Mouse (Mus musculus): Measurements from ENCODE around the gene Cdc37. TPM values are rescaled to one million over a fixed set of nuclear protein-coding genes. Genes with fewer than 3 reads are reported as not detected.

The Cdc37 gene
- polyA plus RNA-seq, 2 experiments from 2014 or later = 100 to 115 TPM

DNA sequence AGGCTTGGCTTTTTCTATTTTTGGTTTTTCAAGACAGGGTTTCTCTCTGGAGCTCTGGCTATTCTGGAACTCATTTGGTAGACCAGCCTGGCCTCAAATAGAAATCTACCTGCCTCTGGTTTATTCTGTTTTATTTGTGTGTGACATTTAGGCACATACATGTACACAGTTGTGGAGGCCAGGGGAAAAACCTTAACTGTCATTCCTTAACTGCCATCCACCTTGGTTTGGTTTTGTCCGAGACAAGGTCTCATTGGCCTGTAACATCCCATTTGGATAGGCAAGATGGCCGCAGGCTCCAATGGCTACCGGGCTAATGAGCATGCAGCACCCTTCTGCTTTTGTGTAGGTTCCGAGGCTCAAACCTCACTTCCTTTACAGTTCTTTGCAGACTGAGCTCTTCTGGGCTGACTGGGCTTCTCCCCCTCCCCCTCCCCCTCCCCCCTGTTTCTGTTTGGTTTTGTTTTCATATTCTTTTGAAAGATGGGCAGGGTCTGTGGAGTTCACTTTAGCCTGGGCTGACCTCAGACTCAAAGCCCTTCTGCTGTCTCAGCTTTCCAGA is 14.4 kb downstream of the Cdc37 start:
- peak; percentile 8 for ATAC-seq

DNA sequence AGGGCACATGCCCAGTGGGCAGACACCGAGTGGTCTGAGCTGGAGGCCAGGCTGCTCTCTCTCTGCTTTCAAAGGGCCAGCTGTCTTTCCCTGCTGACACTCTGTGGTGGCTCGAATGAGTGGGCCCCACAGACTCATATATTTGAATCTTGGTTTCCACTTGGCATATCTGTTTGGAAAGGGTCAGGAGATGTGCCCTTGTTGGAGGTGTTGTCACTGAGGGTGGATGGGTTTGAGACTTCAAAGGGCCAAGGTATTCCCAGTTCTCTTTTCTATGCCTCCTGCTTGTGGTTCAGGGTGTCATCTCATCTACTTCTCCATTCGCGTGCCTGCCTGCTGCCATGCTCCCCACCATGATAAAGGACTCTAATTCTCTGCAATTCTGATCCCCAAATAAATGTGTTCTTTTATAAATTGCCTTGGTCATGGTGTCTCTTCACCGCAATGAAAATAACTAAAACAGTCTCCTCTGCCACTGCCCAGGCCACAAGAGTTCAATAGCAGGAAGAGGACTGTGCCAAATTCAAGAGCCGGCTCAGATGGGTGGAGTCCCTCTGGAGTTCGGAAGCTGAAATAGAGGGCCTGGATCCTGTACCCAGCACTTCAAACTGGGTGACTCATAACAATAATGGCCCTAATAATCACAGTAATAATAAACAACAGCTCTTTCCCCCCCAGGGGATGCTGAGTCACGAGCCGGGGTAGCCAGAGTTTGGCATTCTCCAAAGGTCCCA is 15.0 kb downstream of the Cdc37 start:
- ATAC-seq = no peak

DNA sequence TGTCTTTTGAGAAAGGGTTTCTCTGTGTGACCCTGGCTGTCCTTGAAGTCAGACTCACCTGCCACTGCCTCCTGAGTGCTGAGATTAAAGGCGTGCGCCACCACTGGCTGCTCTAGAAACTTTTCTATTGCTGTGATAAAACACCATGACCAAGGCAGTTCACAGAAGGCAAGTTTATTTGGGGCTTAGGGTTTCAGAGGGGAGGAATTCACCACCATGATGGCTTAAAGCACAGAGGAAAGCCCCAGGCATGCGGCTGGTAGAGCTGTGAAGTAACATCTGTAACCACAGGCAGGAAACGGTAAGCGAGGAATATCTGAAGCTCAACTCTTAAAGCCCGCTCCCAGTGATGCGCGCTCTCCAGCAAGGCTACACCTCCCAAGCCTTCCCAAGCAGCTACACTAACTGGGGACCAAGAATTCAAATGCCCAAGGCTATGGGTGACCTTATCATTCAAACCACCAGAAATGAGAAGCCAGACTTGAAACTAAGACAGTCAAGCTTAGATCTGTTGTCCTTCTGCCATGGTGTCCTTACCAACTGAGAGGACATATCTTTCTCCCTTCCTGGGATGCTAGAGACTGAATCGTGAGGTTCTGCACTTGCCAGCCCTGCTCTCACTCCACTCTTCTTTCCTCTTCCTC is 16.6 kb downstream of the Cdc37 start:
- ATAC-seq = peak; percentile 32

- ATAC-seq = no peak
Measured at GRCm38 (mm10) chr9:21132102-21132775, 17.5 kb downstream of the Cdc37 start.

DNA sequence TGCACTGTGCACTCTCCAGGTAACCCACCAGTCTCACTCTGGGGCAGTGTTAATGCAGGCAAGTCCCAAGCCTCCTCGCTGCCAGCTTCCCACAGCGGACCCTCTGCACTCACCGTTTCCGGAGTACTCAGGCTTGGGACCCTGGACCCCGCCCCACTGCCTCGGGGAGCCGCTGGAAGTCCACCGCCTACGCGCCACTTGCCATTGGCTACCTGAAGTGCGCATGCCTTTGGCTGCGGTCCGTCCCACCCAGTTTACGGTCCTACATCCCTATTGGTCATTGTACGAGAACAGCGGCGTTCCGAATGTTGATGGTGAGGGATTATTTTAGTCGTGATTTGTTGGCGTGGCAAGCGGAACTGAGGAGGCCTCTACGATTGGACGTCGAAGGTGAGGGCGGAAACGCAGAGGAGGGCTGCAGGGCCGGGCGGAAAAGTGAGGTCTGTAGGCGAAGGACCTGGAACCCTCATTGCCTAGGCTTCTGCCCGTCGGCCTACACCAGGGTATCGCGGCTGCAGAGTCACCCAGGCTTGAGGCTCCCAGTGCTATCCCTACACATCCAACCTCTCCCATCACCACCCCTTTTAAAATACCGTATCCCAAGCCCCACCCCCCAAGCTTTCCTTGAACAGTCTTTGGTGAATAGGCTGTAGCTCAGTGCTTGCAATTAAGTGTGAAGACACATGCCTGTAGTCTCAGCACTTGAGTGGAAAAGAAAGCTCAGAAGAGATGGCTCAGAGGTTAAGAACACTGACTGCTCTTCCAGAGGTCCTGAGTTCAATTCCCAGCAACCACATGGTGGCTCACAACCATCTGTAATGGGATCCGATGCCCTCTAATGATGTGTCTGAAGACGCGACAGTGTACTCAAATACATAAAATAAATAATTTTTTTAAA is 18.5 kb downstream of the Cdc37 start, which contains the start of gene Tyk2:
Gene Tyk2, minus strand, starts transcription at position 185 of the 898 bp plus-strand sequence.
- peak; percentile 86 for ATAC-seq

GRCm38 (mm10) chr9:21126259-21126627 is 23.5 kb downstream of the Cdc37 start:
- no peak for ATAC-seq

- no peak for ATAC-seq
Measured at GRCm38 (mm10) chr9:21125502-21126258, 24.1 kb downstream of the Cdc37 start.

- ATAC-seq = no peak
Measured at GRCm38 (mm10) chr9:21124837-21125236, 24.9 kb downstream of the Cdc37 start.

GRCm38 (mm10) chr9:21121483-21121882 is 28.3 kb downstream of the Cdc37 start:
- ATAC-seq = no peak

DNA sequence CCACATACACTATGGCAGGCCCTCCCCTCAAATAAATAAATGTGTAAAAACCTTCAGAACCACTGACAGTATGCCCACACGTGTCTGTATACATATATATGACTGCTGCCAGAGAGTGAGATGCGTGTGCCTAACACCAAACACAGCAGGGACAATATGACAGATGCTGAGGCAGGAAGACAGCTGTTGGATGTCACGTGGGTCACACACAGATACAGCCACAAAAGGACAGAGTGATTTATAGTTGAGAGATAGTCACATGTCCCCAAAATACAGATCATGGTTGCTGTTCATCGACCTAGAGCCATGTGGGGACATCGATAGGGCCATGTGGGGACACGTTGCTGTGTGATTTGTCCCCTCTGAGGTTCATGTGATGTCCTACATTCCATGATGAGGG is 32.7 kb downstream of the Cdc37 start:
- ATAC-seq = no peak

DNA sequence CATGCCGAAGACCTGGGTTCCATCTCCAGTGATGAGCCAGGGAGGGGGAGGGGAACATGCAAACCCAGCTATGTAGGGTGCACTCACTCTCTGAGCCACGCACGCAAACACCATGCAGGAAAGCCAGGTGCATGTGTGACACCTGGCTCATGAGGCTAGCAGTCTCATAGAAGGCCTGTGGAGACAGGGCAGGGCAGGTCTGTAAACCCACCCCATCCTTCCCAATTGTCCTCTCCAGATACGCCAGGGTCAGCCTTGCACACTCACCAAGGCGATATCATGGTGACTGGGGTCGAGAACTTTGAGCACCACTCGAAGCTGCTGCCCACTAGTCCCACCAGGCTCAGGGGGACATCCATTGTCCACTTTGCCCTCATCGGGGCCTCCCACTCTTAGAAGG is 34.7 kb downstream of the Cdc37 start:
- no peak for ATAC-seq

GRCm38 (mm10) chr9:21114190-21114589 is 35.6 kb downstream of the Cdc37 start:
- no peak for ATAC-seq

- no peak for ATAC-seq
Measured at GRCm38 (mm10) chr9:21113751-21114150, 36.0 kb downstream of the Cdc37 start.

- ATAC-seq = no peak
Measured at GRCm38 (mm10) chr9:21107607-21108237, 42.1 kb downstream of the Cdc37 start.

DNA sequence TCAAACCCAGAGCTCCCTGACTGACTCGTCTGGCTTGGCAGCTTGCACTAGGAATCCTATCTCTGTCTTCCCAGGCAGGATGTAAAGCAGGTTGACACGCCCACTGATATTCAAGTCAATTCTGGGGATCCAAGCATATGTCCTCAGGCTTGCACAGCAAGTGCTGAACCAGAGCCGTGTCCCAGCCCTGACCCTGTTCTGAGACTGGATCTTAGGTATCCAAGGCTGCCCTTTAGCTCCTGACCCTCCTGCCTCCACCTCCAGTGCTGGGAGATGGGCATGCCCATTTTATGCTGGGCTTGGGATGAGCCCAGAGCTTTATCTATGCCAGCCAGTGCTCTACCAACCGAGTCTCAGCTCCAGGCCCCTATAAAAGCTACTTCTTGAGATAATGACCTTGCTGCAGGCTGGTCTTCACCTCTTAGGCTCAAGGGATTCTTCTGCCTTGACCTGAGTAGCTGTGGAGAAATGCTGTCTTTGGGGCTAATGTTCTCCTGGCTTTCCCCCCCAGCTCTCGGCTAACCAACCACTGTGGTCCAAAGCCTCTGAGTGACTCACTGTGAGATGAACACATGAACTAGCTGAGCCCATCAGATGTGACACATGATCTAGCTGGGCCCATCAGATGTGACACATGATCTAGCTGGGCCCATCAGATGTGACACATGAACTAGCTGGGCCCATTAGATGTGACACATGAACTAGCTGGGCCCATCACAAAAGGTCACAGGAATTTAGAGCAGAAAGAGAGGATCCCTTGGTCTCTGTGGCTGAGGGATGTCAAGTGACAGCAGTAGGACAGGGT is 43.8 kb downstream of the Cdc37 start:
- ATAC-seq = no peak

DNA sequence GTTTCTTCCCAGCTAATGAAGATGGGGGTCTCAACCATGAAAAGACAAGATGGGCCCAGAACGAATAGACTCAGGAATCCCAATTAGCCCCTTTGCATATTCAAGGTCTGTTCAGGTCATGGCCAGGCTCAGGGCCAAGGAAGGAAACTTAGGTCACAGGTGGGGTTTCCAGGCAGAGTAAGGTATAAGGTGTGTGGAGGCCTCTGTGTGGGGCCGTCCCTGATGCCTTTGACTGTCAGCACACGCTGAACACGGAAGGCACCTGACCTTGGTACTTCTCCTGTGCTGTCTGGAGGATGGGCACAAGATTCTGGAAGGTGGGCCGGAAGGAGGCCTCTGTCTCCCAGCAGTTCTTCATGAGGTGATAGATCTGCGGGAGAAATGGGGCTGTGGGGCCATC is 45.0 kb downstream of the Cdc37 start:
- ATAC-seq = no peak

DNA sequence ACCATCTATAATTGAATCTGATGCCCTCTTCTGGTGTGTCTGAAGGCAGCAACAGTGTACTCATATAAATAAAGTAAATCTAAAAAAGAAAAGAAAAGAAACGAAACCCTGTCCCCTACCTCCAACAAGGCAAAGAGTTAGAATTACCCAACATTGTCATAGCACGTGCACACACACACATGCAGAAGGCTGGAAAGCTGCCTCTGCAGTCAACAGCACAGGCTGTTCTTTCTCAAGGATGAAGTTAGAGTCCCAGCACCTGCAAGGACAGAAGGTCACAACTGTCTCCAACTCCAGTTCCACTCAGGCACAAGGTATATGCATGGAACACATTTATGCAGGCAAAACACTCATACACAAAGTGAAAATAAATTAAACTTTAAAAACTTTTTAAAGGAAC is 47.7 kb downstream of the Cdc37 start:
- no peak for ATAC-seq

DNA sequence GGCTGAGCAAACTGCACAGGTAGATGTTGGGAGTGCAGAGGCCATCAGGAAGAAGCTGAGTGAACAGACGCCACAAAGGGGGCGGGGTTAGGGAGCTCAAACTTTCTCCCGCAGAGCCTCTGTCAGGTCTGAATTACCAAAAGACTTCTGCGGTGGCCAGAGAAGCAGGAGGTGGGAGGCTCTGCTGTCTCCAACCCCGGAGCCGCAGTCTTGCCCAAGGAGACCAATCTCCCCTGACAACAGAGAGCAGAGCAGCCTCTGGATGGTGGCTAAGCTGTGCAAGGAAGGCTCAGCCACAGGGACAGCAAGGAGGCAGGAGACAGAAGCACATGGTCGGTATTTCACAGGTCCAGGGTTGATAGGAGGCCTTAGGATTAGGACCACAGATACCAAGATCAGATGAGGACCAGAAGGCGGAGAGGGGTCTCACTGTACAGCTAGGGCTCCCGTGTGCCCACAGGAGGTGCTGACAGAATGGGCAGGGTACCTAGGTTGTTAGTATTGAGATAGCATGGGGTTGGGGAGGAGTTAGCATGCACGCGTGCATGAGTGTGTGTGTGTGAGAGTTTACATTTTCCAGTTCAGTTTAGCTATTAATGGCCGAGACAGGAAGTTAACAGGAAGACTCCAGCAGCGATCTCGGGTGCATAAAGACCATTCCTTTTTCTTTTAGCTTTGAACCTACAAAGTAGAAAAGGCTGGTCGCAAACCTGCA is 49.2 kb downstream of the Cdc37 start:
- ATAC-seq = peak; percentile 47

DNA sequence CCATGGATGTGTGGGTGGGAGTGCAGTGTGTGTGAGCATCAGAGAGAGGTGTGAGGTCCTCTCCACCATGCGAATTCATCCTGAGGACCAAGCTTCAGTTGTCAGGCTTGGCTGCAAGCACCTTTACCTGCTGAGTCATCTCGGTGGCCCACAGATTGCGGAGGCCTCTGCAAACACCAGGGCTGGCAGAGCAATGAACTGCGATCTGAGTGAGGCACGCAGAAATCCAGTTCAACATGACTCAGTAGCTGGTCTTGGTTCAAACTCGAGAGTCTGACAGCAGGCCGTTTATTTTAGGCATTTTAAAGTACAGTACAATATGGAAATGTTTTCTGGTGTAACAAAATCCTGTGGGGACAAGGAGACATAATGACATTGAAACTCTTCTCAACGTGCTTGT is 52.0 kb downstream of the Cdc37 start:
- ATAC-seq = no peak

DNA sequence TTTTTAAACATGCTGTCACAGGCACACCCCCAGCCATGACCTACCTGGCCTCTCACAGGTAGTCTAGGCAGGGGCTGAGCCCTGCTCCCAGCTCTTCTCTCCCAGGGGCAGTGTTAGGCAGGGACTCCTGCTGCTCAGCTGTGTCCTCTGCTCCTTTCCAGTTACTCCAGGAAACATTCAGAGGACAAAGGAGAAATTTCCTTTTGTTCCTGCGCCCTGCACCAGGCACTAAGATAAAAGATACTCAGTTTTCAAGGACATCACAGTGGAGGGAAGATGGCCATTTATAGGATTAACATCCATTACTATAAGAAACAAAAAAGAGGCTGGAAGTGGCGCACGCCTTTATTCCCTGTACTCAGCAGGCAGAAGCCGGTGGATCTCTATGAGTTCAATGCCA is 53.8 kb downstream of the Cdc37 start:
- ATAC-seq = no peak
